Mouse (Mus musculus): ENCODE measurements around the gene Slc15a2.
A peak's percentile ranks its signal among the peaks of the same experiment; 100 is the strongest.

Gene Slc15a2

GRCm38 (mm10) chr16:36770191-36770771 lies 14.5 kb downstream of the Slc15a2 start:
- DNase-seq (ENCODE audit: low read depth in 1 of 2, low spot score in 2 of 2): no peak

GRCm38 (mm10) chr16:36751979-36752378 lies 32.8 kb downstream of the Slc15a2 start:
- DNase-seq (ENCODE audit: low read depth in 1 of 2, low spot score in 2 of 2): no peak

- DNase-seq (ENCODE audit: low read depth in 1 of 2, low spot score in 2 of 2): no peak
These were observed 37.0 kb downstream of the Slc15a2 start for GRCm38 (mm10) chr16:36747767-36748166.

GRCm38 (mm10) chr16:36747068-36747467 lies 37.7 kb downstream of the Slc15a2 start:
- DNase-seq (ENCODE audit: low read depth in 1 of 2, low spot score in 2 of 2): no peak

GRCm38 (mm10) chr16:36743580-36743979 lies 41.2 kb downstream of the Slc15a2 start:
- no peak for DNase-seq (ENCODE audit: low read depth in 1 of 2, low spot score in 2 of 2)

GRCm38 (mm10) chr16:36739404-36739930 lies 45.3 kb downstream of the Slc15a2 start:
- no peak for DNase-seq (ENCODE audit: low read depth in 1 of 2, low spot score in 2 of 2)

- no peak for DNase-seq (ENCODE audit: low read depth in 1 of 2, low spot score in 2 of 2)
These were observed 49.3 kb downstream of the Slc15a2 start for GRCm38 (mm10) chr16:36735421-36735820.

GRCm38 (mm10) chr16:36733827-36734226 lies 50.9 kb downstream of the Slc15a2 start:
- no peak for DNase-seq (ENCODE audit: low read depth in 1 of 2, low spot score in 2 of 2)

GRCm38 (mm10) chr16:36732572-36732971 lies 52.2 kb downstream of the Slc15a2 start:
- DNase-seq (ENCODE audit: low read depth in 1 of 2, low spot score in 2 of 2): no peak

- DNase-seq (ENCODE audit: low read depth in 1 of 2, low spot score in 2 of 2): no peak
These were observed 55.8 kb downstream of the Slc15a2 start for GRCm38 (mm10) chr16:36728959-36729358.

GRCm38 (mm10) chr16:36723880-36724443 lies 60.8 kb downstream of the Slc15a2 start:
- DNase-seq (ENCODE audit: low read depth in 1 of 2, low spot score in 2 of 2): no peak

GRCm38 (mm10) chr16:36722739-36723138 lies 62.0 kb downstream of the Slc15a2 start:
- no peak for DNase-seq (ENCODE audit: low read depth in 1 of 2, low spot score in 2 of 2)

- DNase-seq (ENCODE audit: low read depth in 1 of 2, low spot score in 2 of 2): no peak
These were observed 64.3 kb downstream of the Slc15a2 start for GRCm38 (mm10) chr16:36720194-36721055.

- no peak for DNase-seq (ENCODE audit: low read depth in 1 of 2, low spot score in 2 of 2)
These were observed 66.1 kb downstream of the Slc15a2 start for GRCm38 (mm10) chr16:36718637-36719036.

- DNase-seq (ENCODE audit: low read depth in 1 of 2, low spot score in 2 of 2): peak; percentile 39 to 71
These were observed 67.3 kb downstream of the Slc15a2 start for GRCm38 (mm10) chr16:36717481-36717880.

GRCm38 (mm10) chr16:36711760-36712159 lies 73.0 kb downstream of the Slc15a2 start:
- DNase-seq (ENCODE audit: low read depth in 1 of 2, low spot score in 2 of 2): peak; percentile 69 to 81

- no peak for DNase-seq (ENCODE audit: low read depth in 1 of 2, low spot score in 2 of 2)
These were observed 74.0 kb downstream of the Slc15a2 start for GRCm38 (mm10) chr16:36710794-36711193.

- DNase-seq (ENCODE audit: low read depth in 1 of 2, low spot score in 2 of 2): peak; percentile 48 to 78
These were observed 75.4 kb downstream of the Slc15a2 start for GRCm38 (mm10) chr16:36709405-36709804.

GRCm38 (mm10) chr16:36708751-36709150 lies 76.0 kb downstream of the Slc15a2 start:
- DNase-seq (ENCODE audit: low read depth in 1 of 2, low spot score in 2 of 2): no peak

GRCm38 (mm10) chr16:36707702-36708423 lies 76.9 kb downstream of the Slc15a2 start:
- no peak for DNase-seq (ENCODE audit: low read depth in 1 of 2, low spot score in 2 of 2)

- DNase-seq (ENCODE audit: low read depth in 1 of 2, low spot score in 2 of 2): no peak
These were observed 84.3 kb downstream of the Slc15a2 start for GRCm38 (mm10) chr16:36700484-36700883.

All from monocyte, adult 2 months (primary cell).